Mouse (Mus musculus) lung, postnatal 0 days (tissue): ENCODE results near the gene Olfr1016. TPM values are rescaled to one million over a fixed set of nuclear protein-coding genes. Genes with fewer than 3 reads are reported as not detected.

Experiments used
- ATAC-seq: fragments of 200-750 bp; cut with Nextera tagmentation; 2 replicates; pipeline ENCODE4 v1.8.0; 2017; ENCODE audit warnings: moderate library complexity
- DNase-seq: peaks from one replicate; pipeline ENCODE4 v3.0.0-alpha.2; 2016; ENCODE audit warnings: low spot score
- H3K27ac ChIP-seq: fragments of 300-500 bp; sonication (generic); 2 replicates; pipeline ENCODE4 v1.5.1; 2014; ENCODE audit warnings: antibody characterized with exemption, mild to moderate bottlenecking, low read length, mixed read lengths
- H3K27me3 ChIP-seq: fragments of 300-500 bp; sonication (generic); replicated peaks from 2 replicates; pipeline ENCODE4 v1.6.1; 2014; ENCODE audit warnings: low read length, mixed read lengths; ENCODE audit not compliant: insufficient read depth
- H3K36me3 ChIP-seq: fragments of 300-500 bp; sonication (generic); 2 replicates; pipeline ENCODE4 v1.6.1; 2014; ENCODE audit warnings: low read length, mixed read lengths; ENCODE audit not compliant: insufficient read depth
- H3K4me1 ChIP-seq: fragments of 300-500 bp; sonication (generic); 2 replicates; pipeline ENCODE4 v1.6.1; 2014; ENCODE audit warnings: antibody characterized with exemption, low read depth, low read length, mixed read lengths; ENCODE audit not compliant: insufficient read depth
- H3K4me2 ChIP-seq: fragments of 300-500 bp; sonication (generic); replicated peaks from 2 replicates; pipeline ENCODE4 v1.6.1; 2014; ENCODE audit warnings: low read depth, mild to moderate bottlenecking, low read length, moderate library complexity, mixed read lengths
- H3K4me3 ChIP-seq: fragments of 300-500 bp; sonication (generic); 2 replicates; pipeline ENCODE4 v1.5.1; 2014; ENCODE audit warnings: low read depth, low read length
- H3K9ac ChIP-seq: fragments of 300-500 bp; sonication (generic); replicated peaks from 2 replicates; pipeline ENCODE4 v1.6.1; 2014; ENCODE audit warnings: low read depth, mild to moderate bottlenecking
- H3K9me3 ChIP-seq: fragments of 300-500 bp; sonication (generic); 2 replicates; pipeline ENCODE4 v1.6.1; 2016; ENCODE audit warnings: low read length, mixed read lengths
- CTCF ChIP-seq: IDR thresholded peaks from 2 replicates; pipeline ENCODE4 v1.5.1; 2016; ENCODE audit warnings: antibody characterized with exemption, mild to moderate bottlenecking
- EP300 ChIP-seq: IDR thresholded peaks from 2 replicates; pipeline ENCODE4 v1.6.1; 2016; ENCODE audit warnings: antibody characterized with exemption, mild to moderate bottlenecking, control low read depth
- WGBS: fragments of 180-500 bp; shearing (Covaris S2); extraction: QIAGEN DNeasy Blood & Tissue Kit; methylation state at CpG from one replicate; pipeline ENCODE4 v1.1.7; 2014; 5-methylcytosine and 5-hydroxymethylcytosine counted together
- polyA plus RNA-seq: library from polyadenylated mRNA; unstranded; fragments of >200 nt; fragmentation: Nextera tagmentation; extraction: Ambion mirVana; gene quantifications from 2 replicates; pipeline ENCODE4 v1.2.1, GENCODE M21; 2015

Gene Olfr1016
- polyA plus RNA-seq, 1 experiment from 2014 or later: not detected

GRCm38 (mm10) chr2:85772413-85772812 lies 29.9 kb downstream of the Olfr1016 start, which contains the start of gene Olfr1014:
Gene Olfr1014, plus strand, starts transcription at chr2:85772713.
- no peak for TF ChIP-seq CTCF
- no peak for TF ChIP-seq EP300
- DNase-seq (no peak), ATAC-seq (no peak)
- Histone ChIP-seq H3K27me3 (no peaks in the 10 kb centered on the region), H3K4me1 (no peaks in the 10 kb centered on the region), H3K4me3 (no peak within 1 kb of the TSS), H3K4me2 (no peak within 1 kb of the TSS), H3K27ac (no peak within 1 kb of the TSS), H3K9me3 (no peaks in the 10 kb centered on the region), H3K9ac (no peak within 1 kb of the TSS), H3K36me3 (no peaks in the 10 kb centered on the region)

GRCm38 (mm10) chr2:85766798-85767197 lies 35.5 kb downstream of the Olfr1016 start, which contains the start of gene Olfr1013:
Gene Olfr1013, plus strand, starts transcription at chr2:85767098.
- Histone ChIP-seq H3K4me3 (no peak within 1 kb of the TSS), H3K27me3 (no peaks in the 10 kb centered on the region), H3K9ac (no peak within 1 kb of the TSS), H3K27ac (no peak within 1 kb of the TSS), H3K4me1 (no peaks in the 10 kb centered on the region), H3K9me3 (no peaks in the 10 kb centered on the region), H3K4me2 (no peak within 1 kb of the TSS), H3K36me3 (no peaks in the 10 kb centered on the region)
- ATAC-seq: no peak
- TF ChIP-seq CTCF (no peak), EP300 (no peak)
- no peak for DNase-seq

DNA sequence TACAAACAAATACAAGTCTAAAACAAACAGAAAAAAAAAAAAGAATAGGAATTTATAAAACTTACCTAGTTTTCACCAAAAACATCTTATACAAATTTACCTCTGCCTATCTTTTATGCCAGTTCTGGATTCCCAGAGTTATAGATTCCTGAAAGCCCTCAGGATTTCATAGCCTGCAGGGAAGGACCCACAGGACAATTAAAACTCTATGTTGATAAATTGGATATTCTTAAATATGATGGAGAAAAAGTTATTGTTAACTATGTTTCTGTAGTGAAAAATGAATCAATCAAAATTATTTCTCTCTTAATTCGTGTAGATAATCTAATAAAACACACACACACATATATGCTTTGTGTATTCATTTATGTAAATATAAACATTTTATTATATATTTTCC lies 39.7 kb downstream of the Olfr1016 start, which contains the start of gene Olfr1012:
TSS of gene Olfr1012 (minus strand) at position 101 of the 400 bp plus-strand sequence.
- DNase-seq (no peak), ATAC-seq (no peak)
- H3K9ac ChIP-seq: no peak within 1 kb of the TSS
- TF ChIP-seq EP300 (no peak), CTCF (no peak)
- H3K4me1 ChIP-seq: no peaks in the 10 kb centered on the region
- H3K4me2 ChIP-seq: no peak within 1 kb of the TSS
- H3K4me3 ChIP-seq: no peak within 1 kb of the TSS
- H3K9me3 ChIP-seq: no peaks in the 10 kb centered on the region
- WGBS: 60% methylated on average over 1 of the region's 1 CpGs
- H3K36me3 ChIP-seq: no peaks in the 10 kb centered on the region
- no peaks in the 10 kb centered on the region for H3K27me3 ChIP-seq
- H3K27ac ChIP-seq: no peak within 1 kb of the TSS

GRCm38 (mm10) chr2:85753822-85754221 lies 48.5 kb downstream of the Olfr1016 start:
- TF ChIP-seq CTCF: no peak
- no peak for TF ChIP-seq EP300
- H3K27me3 ChIP-seq: no peaks in the 10 kb centered on the region
- H3K9ac ChIP-seq: no peak overlapping the region
- ATAC-seq: no peak
- DNase-seq: no peak
- H3K27ac ChIP-seq: no peak overlapping the region
- no peak overlapping the region for H3K4me2 ChIP-seq
- H3K4me1 ChIP-seq: no peaks in the 10 kb centered on the region
- H3K4me3 ChIP-seq: no peak overlapping the region
- no peaks in the 10 kb centered on the region for H3K9me3 ChIP-seq
- 76% methylated on average over 4 of the region's 4 CpGs for WGBS
- no peaks in the 10 kb centered on the region for H3K36me3 ChIP-seq

Other genes starting within 250 kb of the Olfr1016 start
- gene Olfr996, start 223.3 kb downstream of the Olfr1016 start, polyA plus RNA-seq: not detected in 2 replicates
- not detected in 2 replicates for gene Olfr998, start 213.6 kb downstream of the Olfr1016 start, polyA plus RNA-seq
- not detected in 2 replicates for gene Olfr1000, start 190.6 kb downstream of the Olfr1016 start, polyA plus RNA-seq
- gene Olfr1002, start 151.8 kb downstream of the Olfr1016 start, polyA plus RNA-seq: not detected in 2 replicates
- gene Olfr154, start 138.1 kb downstream of the Olfr1016 start, polyA plus RNA-seq: not detected in 2 replicates
- not detected in 2 replicates for gene Olfr1006, start 123.8 kb downstream of the Olfr1016 start, polyA plus RNA-seq
- gene Olfr1008, start 113.1 kb downstream of the Olfr1016 start, polyA plus RNA-seq: not detected in 2 replicates
- gene Olfr1009, start 87.1 kb downstream of the Olfr1016 start, polyA plus RNA-seq: not detected in 2 replicates
- not detected in 2 replicates for gene Olfr1012, start 39.8 kb downstream of the Olfr1016 start, polyA plus RNA-seq
- not detected in 2 replicates for gene Olfr1013, start 35.4 kb downstream of the Olfr1016 start, polyA plus RNA-seq
- not detected in 2 replicates for gene Olfr1014, start 29.8 kb downstream of the Olfr1016 start, polyA plus RNA-seq
- not detected in 2 replicates for gene Olfr1015, start 20.5 kb downstream of the Olfr1016 start, polyA plus RNA-seq
- gene Olfr1018, start 15.9 kb upstream of the Olfr1016 start, polyA plus RNA-seq: not detected in 2 replicates
- not detected in 2 replicates for gene Olfr1019, start 42.9 kb upstream of the Olfr1016 start, polyA plus RNA-seq
- not detected in 2 replicates for gene Olfr1020, start 44.5 kb upstream of the Olfr1016 start, polyA plus RNA-seq
- gene Olfr1022, start 66.0 kb upstream of the Olfr1016 start, polyA plus RNA-seq: not detected in 2 replicates
- gene Olfr1023, start 83.1 kb upstream of the Olfr1016 start, polyA plus RNA-seq: not detected in 2 replicates
- not detected in 2 replicates for gene Olfr1024, start 102.5 kb upstream of the Olfr1016 start, polyA plus RNA-seq
- not detected in 2 replicates for gene Olfr1025-ps1, start 112.6 kb upstream of the Olfr1016 start, polyA plus RNA-seq
- not detected in 2 replicates for gene Olfr1026, start 119.0 kb upstream of the Olfr1016 start, polyA plus RNA-seq
- not detected in 2 replicates for gene Olfr1028, start 147.9 kb upstream of the Olfr1016 start, polyA plus RNA-seq
- gene Olfr1029, start 171.4 kb upstream of the Olfr1016 start, polyA plus RNA-seq: not detected in 2 replicates
- gene Olfr1030, start 176.7 kb upstream of the Olfr1016 start, polyA plus RNA-seq: not detected in 2 replicates
- not detected in 2 replicates for gene Olfr1031, start 187.8 kb upstream of the Olfr1016 start, polyA plus RNA-seq
- gene Olfr1032, start 203.0 kb upstream of the Olfr1016 start, polyA plus RNA-seq: not detected in 2 replicates
- 3.4 and 8.8 TPM in 2 replicates for gene Olfr1033, start 218.1 kb upstream of the Olfr1016 start, polyA plus RNA-seq
- 0.06 TPM in 1 of 2 replicates, not detected in the other for gene Olfr1034, start 243.3 kb upstream of the Olfr1016 start, polyA plus RNA-seq